8 mouse cellular contexts compared by ENCODE assay signal in the genomic region with DNA sequence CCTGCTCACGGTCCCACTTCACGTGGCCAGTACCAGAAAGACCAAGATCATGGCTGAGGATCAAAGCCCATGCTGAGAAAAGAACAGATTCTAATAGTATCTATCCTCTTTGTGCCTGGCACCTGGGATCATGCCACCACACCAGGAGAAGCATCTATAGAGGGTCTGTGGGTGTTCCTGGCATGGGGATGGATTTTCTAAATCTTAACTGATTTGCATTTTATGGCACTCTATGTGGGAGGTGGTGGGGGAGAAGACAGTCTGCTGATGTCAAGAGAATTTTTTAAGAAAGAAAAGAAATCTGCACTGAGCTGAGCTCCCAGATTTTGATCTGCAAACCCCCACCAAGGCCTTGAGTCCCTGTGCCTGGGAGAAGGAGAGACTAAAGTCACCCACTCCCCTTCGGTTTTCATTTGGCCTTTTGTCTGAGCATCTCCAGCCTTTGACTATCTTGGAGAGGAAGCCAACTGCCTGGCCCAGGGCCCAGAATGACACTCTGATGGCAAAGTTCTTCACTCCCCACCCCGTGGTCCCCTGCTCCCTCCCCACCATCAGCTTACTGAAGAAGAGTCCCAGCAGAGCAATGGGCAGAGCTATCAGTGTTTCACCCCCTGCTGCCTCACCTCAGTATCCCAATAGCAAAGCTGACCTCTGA. TPM values are rescaled to one million over a fixed set of nuclear protein-coding genes. Genes with fewer than 3 reads are reported as not detected.
DNase-seq lines count a peak whose midpoint lies in the region; ATAC-seq and TF ChIP-seq lines count a peak whose summit lies in the region.

No protein-coding gene starts in this region.

- no peak overlapping the region for H3K9ac ChIP-seq in hindbrain, embryonic 11.5 days (ENCODE audit: low read depth, low read length)
- 0 out of 2 replicates have a peak overlapping the region, but pooled peaks have one; percentile 79 for H3K9ac ChIP-seq in hindbrain, embryonic 13.5 days
- H3K9ac ChIP-seq in midbrain, postnatal 0 days (replicated peaks; ENCODE audit: low read length, poor library complexity, severe bottlenecking) = no peak overlapping the region

- ATAC-seq in hindbrain, embryonic 11.5 days (ENCODE audit: low FRiP score) = no peak
- no peak for ATAC-seq in hindbrain, embryonic 13.5 days (ENCODE audit: low FRiP score)
- ATAC-seq in midbrain, postnatal 0 days (ENCODE audit: low FRiP score) = no peak

- H3K4me3 ChIP-seq in hindbrain, embryonic 10.5 days = peak overlapping the region; percentile 63
- no peak overlapping the region for H3K4me3 ChIP-seq in hindbrain, embryonic 11.5 days (ENCODE audit: low read depth, low read length)
- H3K4me3 ChIP-seq in embryonic facial prominence, embryonic 10.5 days = peak overlapping the region; percentile 78; the same call in 1 of the 2 replicates
- peak overlapping the region; percentile 56 for H3K4me3 ChIP-seq in hindbrain, embryonic 13.5 days
- peak overlapping the region; percentile 47; the same call in 1 of the 2 replicates for H3K4me3 ChIP-seq in midbrain, postnatal 0 days (ENCODE audit: low read depth, low read length)

- no peaks in the 10 kb centered on the region for H3K9me3 ChIP-seq in hindbrain, embryonic 10.5 days
- no peaks in the 10 kb centered on the region for H3K9me3 ChIP-seq in hindbrain, embryonic 11.5 days (ENCODE audit: control insufficient read depth, low read length)
- H3K9me3 ChIP-seq in embryonic facial prominence, embryonic 10.5 days = no peaks in the 10 kb centered on the region
- H3K9me3 ChIP-seq in hindbrain, embryonic 13.5 days = no peaks in the 10 kb centered on the region
- H3K9me3 ChIP-seq in midbrain, postnatal 0 days (ENCODE audit: low read length) = no peaks in the 10 kb centered on the region

- H3K4me2 ChIP-seq in hindbrain, embryonic 11.5 days (replicated peaks; ENCODE audit: low read depth, low read length) = no peak overlapping the region; the same call in 1 of the 2 replicates
- peak overlapping the region; percentile 99 for H3K4me2 ChIP-seq in hindbrain, embryonic 13.5 days
- peak overlapping the region; percentile 99 for H3K4me2 ChIP-seq in midbrain, postnatal 0 days (ENCODE audit: low read depth, low read length, poor library complexity, severe bottlenecking)

- 42% methylated on average over 4 of the region's 4 CpGs for WGBS in hindbrain, embryonic 10.5 days
- 41% methylated on average over 4 of the region's 4 CpGs for WGBS in hindbrain, embryonic 11.5 days
- whole genome bisulfite sequencing in embryonic facial prominence, embryonic 10.5 days = 46% methylated on average over 4 of the region's 4 CpGs
- WGBS in hindbrain, embryonic 13.5 days = 44% methylated on average over 4 of the region's 4 CpGs
- 47% methylated on average over 4 of the region's 4 CpGs for WGBS in midbrain, postnatal 0 days

- no peak overlapping the region for H3K27ac ChIP-seq in hindbrain, embryonic 10.5 days
- H3K27ac ChIP-seq in hindbrain, embryonic 11.5 days (ENCODE audit: low read depth, low read length) = no peak overlapping the region
- H3K27ac ChIP-seq in embryonic facial prominence, embryonic 10.5 days (replicated peaks) = 0 out of 2 replicates have a peak overlapping the region, but pooled peaks have one; percentile 35
- no peak overlapping the region for H3K27ac ChIP-seq in hindbrain, embryonic 13.5 days
- no peak overlapping the region; the same call in 1 of the 2 replicates for H3K27ac ChIP-seq in midbrain, postnatal 0 days (ENCODE audit: low read depth, low read length)

- no peaks in the 10 kb centered on the region for H3K36me3 ChIP-seq in hindbrain, embryonic 10.5 days
- no peaks in the 10 kb centered on the region for H3K36me3 ChIP-seq in hindbrain, embryonic 11.5 days (ENCODE audit: control insufficient read depth, insufficient read depth, low read length)
- H3K36me3 ChIP-seq in embryonic facial prominence, embryonic 10.5 days (replicated peaks) = no peaks in the 10 kb centered on the region
- H3K36me3 ChIP-seq in hindbrain, embryonic 13.5 days = no peaks in the 10 kb centered on the region
- H3K36me3 ChIP-seq in midbrain, postnatal 0 days (ENCODE audit: insufficient read depth, low read length) = no peaks in the 10 kb centered on the region

- peaks cover 56% of the 10 kb centered on the region for H3K27me3 ChIP-seq in hindbrain, embryonic 10.5 days (ENCODE audit: insufficient read depth, poor library complexity, severe bottlenecking)
- peaks cover 14% of the 10 kb centered on the region for H3K27me3 ChIP-seq in hindbrain, embryonic 11.5 days (ENCODE audit: control insufficient read depth, insufficient read depth, low read length)
- peaks cover 61% of the 10 kb centered on the region for H3K27me3 ChIP-seq in embryonic facial prominence, embryonic 10.5 days (replicated peaks; ENCODE audit: low read depth, poor library complexity, severe bottlenecking)
- H3K27me3 ChIP-seq in hindbrain, embryonic 13.5 days = peaks cover 46% of the 10 kb centered on the region
- peaks cover 18% of the 10 kb centered on the region; the same call in 1 of the 2 replicates for H3K27me3 ChIP-seq in midbrain, postnatal 0 days (ENCODE audit: insufficient read depth, low read length)

- peaks cover 62% of the 10 kb centered on the region for H3K4me1 ChIP-seq in hindbrain, embryonic 10.5 days (replicated peaks)
- H3K4me1 ChIP-seq in hindbrain, embryonic 11.5 days (replicated peaks; ENCODE audit: control insufficient read depth, insufficient read depth, low read length) = peaks cover 4% of the 10 kb centered on the region; the same call in 1 of the 2 replicates
- peaks cover 58% of the 10 kb centered on the region for H3K4me1 ChIP-seq in embryonic facial prominence, embryonic 10.5 days
- peaks cover 45% of the 10 kb centered on the region for H3K4me1 ChIP-seq in hindbrain, embryonic 13.5 days (replicated peaks)
- H3K4me1 ChIP-seq in midbrain, postnatal 0 days (ENCODE audit: insufficient read depth, low read length) = peaks cover 4% of the 10 kb centered on the region; the same call in 1 of the 2 replicates

- TF ChIP-seq CTCF in midbrain, postnatal 0 days (IDR thresholded peaks at IDR 0.05) = no peak

- no peak for DNase-seq in hindbrain, embryonic 10.5 days (ENCODE audit: low spot score)
- DNase-seq in hindbrain, embryonic 11.5 days (ENCODE audit: low spot score) = no peak
- DNase-seq in embryonic facial prominence, embryonic 10.5 days (ENCODE audit: low spot score) = no peak
- peak; percentile 73 for DNase-seq in midbrain, postnatal 0 days (ENCODE audit: low spot score)
- DNase-seq in adrenal gland, postnatal 10 days = no peak
- no peak for DNase-seq in urinary bladder, postnatal 4 days (ENCODE audit: low spot score in 2 of 2)
- no peak for DNase-seq in layer of hippocampus, adult 9-11 months

RNA-seq across cellular contexts. Expression of a gene that starts 2.1 kb away (rescaled TPM):
- 2.1 and 4.3 TPM in 2 replicates for polyA plus RNA-seq in hindbrain, embryonic 10.5 days (2016; fragmentation: Nextera tagmentation; extraction: Ambion mirVana)
- 1.2 and 1.3 TPM in 2 replicates for polyA plus RNA-seq in hindbrain, embryonic 11.5 days (2014; fragmentation: Nextera tagmentation; extraction: Ambion mirVana)
- polyA plus RNA-seq in embryonic facial prominence, embryonic 10.5 days (2016; fragmentation: Nextera tagmentation; extraction: Ambion mirVana) = 3.4 and 3.6 TPM in 2 replicates
- polyA plus RNA-seq in hindbrain, embryonic 13.5 days (2015; fragmentation: Nextera tagmentation; extraction: Ambion mirVana) = 4.8 and 5.2 TPM in 2 replicates
- total RNA-seq in midbrain, postnatal 0 days (2014; rRNA removed) = 7.2 and 7.7 TPM in 2 replicates
- polyA plus RNA-seq in midbrain, postnatal 0 days (2015; fragmentation: Nextera tagmentation; extraction: Ambion mirVana) = 3.3 and 3.7 TPM in 2 replicates
- 1 to 10 TPM; 3.2 to 5.8 TPM for total RNA-seq in adrenal gland, postnatal 10 days (2021)

RNA-seq across cellular contexts. Expression of a gene that starts 19.1 kb away (rescaled TPM):
- polyA plus RNA-seq in hindbrain, embryonic 10.5 days (2016; fragmentation: Nextera tagmentation; extraction: Ambion mirVana) = 42.0 and 49.6 TPM in 2 replicates
- polyA plus RNA-seq in hindbrain, embryonic 11.5 days (2014; fragmentation: Nextera tagmentation; extraction: Ambion mirVana) = 40.7 and 45.6 TPM in 2 replicates
- polyA plus RNA-seq in embryonic facial prominence, embryonic 10.5 days (2016; fragmentation: Nextera tagmentation; extraction: Ambion mirVana) = 51.7 and 54.6 TPM in 2 replicates
- polyA plus RNA-seq in hindbrain, embryonic 13.5 days (2015; fragmentation: Nextera tagmentation; extraction: Ambion mirVana) = 26.4 and 27.4 TPM in 2 replicates
- total RNA-seq in midbrain, postnatal 0 days (2014; rRNA removed) = 23.0 and 28.7 TPM in 2 replicates
- 16.5 TPM in 2 replicates for polyA plus RNA-seq in midbrain, postnatal 0 days (2015; fragmentation: Nextera tagmentation; extraction: Ambion mirVana)
- total RNA-seq in adrenal gland, postnatal 10 days (2021) = 10 to 100 TPM; 17.0 to 17.3 TPM
